Mouse (Mus musculus): Measurements from ENCODE around the gene Dnajb12.

Gene Dnajb12

DNA sequence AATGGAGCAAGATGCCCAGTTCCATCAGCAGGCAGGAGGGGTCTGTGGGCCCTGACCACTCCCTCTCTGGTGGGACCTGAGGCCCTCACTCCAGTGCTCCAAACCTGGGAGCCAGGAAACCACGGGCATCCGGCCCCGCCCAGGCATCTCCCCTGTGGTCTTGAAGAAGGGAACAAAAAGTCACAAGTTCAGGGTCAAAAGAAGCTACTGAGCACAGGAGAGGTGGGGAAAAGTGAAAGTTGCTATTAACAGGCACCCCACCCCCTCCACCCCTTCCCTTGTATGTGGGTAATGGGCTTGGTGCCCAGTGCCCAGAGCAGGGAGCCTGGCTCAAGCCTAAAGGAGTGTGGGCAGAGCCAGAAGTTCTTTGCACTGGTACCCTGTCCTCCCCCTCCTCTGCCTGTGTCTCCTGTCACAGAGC, 17.6 kb downstream of the Dnajb12 start:
- DNase-seq (ENCODE audit: low spot score): no peak

DNA sequence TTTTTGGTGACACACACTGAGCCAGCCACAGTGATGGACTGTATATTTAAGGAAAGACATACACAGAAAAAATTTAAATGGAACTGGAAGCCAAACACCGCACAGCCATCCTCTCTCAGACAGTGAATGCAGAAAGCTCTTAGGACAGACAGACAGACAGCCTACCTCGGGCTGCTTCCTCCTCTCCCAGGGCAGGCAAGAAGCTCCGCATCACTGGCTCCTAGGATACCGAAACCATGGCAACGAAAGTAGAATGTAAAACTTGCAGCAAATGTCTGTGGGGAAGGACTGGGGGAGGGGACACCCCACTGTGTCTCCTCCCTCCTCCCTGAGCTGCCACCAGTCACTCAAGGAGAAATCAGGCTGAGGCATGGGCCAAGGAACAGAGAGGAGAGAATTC, 18.2 kb downstream of the Dnajb12 start:
- DNase-seq (ENCODE audit: low spot score): peak; percentile 89

DNA sequence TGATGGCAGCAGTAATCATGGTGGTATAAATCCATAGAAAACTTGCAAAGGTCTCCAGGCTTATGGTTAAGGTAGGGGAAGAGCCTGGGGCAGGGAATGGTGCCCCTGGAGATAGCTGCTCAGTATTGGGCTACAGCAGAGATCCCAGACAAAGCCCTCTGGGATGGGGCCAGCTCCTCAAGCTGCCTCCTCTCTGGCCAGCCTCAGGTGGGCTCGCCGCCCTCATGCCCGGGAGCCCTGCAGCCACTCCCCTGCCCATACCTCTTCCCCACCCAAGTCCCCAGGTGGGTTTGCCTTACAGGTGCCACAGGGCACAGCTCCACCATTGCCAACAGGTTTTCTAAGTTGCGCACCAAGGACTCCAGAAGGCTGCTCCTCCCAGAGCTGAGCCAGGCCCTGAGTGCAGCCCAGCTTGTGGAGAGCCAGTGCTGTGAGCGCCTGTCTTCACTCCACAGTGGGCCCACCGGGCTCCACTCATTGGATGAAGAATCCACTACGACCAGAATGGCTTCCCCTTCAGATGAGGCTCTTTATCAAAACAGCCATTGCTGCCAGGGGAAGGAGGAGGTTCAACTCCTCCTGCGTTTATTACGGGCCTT, 18.9 kb downstream of the Dnajb12 start:
- no peak for DNase-seq (ENCODE audit: low spot score)

DNA sequence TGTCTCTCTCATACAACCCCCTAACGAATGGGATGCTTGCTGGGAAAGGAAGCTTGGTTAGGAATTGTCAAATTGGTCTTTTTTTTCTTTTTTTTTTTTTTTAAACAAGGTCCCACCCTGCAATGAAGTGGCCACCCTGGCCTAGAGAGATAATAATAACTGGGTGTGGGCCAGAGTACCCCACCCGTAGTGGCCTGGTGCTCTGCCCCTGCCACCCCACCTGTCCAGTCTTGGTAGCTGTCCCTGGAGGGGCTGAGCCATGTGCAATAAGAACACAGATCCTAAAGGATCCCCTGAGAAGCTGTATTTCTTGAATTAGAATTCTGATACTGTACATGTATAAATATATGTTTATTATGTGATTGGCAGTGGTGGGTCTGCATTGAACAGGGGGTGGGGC, 19.6 kb downstream of the Dnajb12 start:
- DNase-seq (ENCODE audit: low spot score): no peak

DNA sequence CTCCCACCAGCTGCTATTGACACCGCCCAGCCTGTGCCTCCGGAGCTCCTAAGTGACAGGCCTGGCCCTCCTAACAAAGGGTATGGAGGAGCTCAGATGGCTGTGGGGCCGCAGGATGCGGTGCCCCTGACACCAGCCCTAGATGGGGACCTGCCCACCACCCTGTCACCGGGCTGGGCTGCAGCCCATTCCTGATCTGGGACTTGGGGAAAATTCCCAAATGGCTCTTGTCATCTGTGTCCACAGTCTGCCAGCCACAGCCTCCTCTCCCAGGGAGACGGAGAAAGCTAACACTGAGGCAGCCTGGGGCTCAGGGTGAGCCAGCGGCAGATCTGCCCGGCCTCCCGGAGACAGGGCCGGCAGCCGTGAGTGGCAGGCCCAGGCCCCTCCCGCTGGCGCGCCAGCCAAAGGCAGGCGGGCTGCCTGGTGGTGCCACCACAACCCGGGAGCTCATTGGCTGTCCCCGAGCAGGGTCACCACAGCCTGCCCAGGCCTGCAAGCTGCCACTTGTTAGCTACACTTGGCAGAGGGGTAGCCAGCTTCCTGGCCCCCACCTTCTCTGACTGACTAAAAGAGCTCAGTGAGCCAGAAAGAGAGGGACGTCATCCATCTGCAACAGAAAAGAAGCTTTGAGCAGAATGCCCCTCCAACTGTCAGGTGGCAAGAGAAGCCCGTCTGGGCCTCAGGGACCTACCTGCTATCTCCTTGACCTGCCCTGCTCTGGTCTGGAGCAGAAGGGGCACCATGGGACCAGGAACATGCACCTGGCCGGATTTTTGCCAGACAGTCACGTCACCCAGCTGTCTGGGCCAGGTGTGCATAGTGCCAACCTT, 20.2 kb downstream of the Dnajb12 start:
- peak; percentile 91 for DNase-seq (ENCODE audit: low spot score)

DNA sequence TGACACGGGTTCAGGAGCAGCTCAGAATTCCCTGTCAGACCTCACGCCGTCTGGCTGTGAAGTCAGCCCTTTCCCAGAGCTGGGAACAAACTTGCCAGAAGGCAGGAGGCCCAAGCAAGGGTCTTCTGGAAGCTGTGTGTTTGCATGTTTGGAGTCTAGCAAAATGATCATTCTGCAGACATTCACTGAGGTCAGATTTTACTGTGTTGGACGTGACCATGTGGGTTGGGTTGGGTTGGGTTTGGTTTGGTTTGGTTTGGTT, 20.7 kb downstream of the Dnajb12 start:
- DNase-seq (ENCODE audit: low spot score): no peak

DNA sequence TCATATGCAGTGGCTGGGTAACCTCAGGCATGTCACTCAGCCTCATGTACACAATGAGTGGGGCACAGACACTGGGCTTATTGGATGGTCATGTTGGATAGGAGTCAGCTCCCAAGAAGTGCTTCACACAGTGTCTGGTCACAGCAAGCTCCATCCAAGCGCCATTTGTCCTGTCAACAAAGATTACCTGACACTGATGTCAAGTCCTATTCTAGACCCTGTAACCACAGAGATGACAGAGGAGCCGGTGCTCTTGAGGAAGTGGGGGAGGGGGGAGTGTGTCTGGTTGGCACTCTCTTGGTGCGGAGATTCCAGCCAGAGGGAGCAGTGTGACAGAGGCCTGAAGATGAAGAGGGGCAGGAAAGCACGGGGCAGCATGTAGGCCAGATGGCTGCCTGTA, 21.6 kb downstream of the Dnajb12 start:
- no peak for DNase-seq (ENCODE audit: low spot score)

DNA sequence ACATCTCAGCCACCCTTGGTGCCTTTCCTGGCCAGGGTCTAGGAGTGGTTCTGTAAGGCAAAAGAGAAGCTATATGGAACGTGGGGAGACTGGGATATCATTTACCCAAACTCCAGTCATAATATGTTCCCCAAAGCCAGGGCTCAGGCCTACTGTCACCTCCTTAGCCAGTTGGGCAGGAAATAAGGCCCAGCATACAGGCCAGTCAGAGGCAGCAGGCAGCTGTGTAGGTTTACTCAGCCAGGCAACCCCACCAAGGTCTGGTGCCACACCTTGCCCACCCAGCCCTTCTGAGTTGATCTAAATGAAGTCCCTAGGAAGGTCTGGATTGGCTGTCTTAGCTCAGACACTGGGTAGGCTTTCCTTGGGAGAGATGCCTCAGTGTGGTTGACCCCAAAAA, 22.1 kb downstream of the Dnajb12 start:
- DNase-seq (ENCODE audit: low spot score): no peak

DNA sequence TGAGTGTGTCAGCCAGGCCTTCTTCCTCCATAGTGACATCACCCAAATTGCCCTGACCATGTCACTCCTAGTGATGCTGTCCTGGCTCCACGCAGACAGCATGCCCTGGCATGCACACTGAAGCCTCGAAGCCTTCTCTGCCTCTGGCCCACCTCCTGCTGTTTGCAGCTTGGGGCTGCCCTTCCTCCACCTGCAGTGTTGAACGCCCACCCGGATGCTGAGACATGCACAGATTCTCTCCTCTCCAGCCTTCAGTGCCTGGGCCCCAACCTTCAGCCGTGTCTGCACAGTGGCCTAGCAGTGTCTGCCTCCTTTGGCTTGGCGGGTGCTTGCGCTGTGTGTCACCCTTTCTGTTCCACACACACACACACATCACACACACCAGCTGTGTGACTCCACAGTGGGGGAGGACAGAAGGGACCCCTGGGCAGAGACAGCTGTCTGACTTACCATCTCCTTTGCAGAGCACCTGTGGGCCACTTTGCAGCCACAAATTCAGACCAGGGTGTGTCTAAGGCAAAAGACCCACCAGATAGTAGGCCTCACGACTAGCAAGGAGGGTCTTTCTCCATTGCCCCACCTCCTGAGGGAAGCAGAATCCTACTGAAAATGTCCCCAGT, 22.7 kb downstream of the Dnajb12 start:
- no peak for DNase-seq (ENCODE audit: low spot score)

DNA sequence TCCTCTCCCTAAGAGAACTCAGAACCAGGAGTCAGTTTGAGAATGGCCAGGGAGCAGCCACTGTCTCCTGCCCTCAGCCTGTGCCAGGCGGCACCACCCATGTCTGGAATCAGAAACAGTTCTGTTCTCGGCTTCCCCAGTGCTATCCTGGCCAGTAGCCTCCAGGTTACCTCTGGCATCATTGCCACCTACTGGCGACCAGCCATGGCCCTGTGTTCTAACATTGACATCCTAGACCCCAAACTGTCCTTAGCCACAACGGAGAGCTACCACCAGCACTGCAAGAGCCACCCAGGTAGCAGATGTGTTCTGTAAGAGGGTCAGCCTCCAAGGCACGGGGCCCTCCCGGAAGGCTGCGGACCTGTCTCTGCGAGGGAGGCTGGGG, 23.2 kb downstream of the Dnajb12 start:
- DNase-seq (ENCODE audit: low spot score): no peak

DNA sequence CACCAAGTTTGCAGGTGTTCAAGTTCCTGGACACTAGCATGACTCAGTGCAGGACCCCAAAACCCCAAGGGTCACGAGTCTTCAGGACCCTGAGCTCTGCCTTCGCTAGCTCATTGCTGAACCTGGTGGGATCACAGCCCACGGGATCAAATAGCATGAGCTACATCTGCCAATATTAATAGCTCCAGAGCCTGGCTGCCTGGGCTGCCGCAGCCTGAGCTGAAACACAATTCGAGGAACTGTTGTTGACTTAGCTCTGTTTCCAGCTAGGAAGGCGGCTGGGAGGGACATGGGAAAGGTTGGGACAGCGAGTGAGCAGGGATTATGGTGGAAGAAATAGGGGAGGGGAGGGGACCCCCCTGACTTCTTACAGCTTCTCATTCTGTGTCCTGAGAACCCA, 23.8 kb downstream of the Dnajb12 start:
- DNase-seq (ENCODE audit: low spot score): no peak

DNA sequence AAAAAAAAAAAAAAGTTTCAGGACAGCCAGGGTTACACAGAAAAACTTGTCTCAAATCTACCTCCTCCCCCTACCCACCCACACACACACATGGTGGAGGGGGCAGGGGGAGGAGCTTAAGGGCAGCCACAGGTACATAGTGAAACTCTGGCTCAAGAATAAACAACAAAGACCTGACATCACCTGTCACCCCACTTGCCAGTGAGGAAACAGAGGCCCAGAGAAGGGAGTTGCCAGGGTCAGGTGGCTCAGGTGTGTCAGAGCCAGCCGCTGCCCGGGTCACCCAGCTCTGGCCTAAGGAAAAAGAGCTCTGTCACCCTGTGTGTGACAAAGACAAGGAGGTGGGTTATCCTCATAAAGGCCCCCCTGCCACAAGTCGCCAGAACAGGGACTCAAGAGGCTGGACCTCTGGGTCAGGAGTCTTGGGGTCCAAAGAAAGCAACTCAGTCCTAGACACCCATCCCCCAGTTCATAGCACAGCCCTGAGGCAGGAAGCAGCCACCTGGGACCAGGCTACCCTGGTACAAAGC, 27.8 kb downstream of the Dnajb12 start:
- no peak for DNase-seq (ENCODE audit: low spot score)

DNA sequence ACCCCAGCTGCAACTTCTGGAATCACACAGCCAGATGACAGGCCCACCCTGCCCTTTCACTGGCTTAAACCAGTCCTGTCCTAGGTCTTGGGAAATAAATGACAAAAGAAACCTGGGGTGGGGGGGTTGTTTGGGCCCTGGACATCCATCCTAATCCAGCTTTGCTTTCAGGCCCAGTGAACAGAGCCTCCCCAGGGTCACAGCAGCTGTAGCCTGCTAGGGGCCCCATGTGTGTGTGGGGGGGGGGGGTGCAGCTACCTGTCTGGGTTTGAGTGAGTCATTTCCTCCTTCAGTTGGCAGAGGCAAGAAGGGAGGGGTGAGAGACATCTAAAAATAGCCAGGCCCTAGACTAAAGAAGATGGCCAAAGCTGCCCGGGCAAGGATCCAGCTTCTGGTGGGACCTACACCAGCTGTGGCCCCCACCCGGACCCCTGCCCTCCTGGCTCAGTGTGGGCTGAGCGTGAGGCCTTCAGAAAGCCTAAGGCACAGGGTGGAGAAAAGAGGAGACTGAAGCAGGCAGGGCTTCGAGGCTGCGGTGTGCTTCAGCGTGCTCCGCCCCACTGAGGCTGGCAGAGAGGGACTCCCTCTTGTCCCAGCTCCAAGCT, 28.4 kb downstream of the Dnajb12 start:
- DNase-seq (ENCODE audit: low spot score): no peak

DNA sequence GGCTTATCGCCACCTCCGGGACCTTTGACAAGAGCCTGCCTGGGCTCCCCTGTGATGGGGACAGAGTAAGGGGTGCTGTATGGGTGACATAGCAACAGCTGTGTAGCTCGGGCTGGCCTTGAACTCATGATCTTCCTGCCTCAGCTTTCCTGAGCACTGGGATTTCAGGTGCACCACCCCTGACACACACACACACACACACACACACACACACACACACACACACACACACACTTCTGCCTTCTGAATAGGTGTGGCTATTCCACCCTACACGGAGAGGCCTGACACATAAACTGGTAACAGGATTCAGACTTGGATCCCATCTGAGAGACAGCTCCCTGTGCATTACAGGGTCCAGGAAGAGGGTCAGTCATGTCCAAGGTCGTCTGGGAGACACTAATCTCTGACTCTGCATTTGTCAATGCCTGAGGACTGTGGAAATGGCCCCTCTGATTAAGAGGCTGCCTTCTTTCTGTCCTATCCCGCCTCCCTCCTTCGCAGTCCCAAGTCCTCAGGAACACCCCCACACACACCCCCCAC, 29.5 kb downstream of the Dnajb12 start:
- DNase-seq (ENCODE audit: low spot score): no peak

DNA sequence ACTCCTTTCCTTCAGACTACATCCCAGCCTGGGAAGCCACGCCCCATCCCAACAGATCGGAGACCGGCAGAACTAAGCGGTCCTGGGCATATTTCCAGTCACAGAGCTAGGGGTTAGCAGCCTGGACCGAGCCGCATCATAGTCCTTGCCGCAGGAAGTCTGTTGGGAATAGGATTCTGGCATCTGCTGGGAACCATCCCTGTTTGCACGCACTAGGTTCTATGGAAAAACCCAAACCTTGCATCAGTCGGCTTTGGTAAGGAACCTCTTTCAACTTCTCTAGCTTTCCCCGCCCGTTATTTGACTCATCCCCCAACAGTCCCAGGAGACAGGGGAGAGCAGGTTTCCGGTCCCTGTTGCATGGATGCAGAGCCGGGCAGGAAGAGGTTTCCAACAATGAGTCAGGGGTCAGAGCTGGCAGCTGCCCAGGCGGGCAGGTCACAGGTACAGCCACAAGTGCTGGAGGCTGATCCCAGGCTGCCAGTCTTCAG, 30.0 kb downstream of the Dnajb12 start:
- DNase-seq (ENCODE audit: low spot score): peak; percentile 69

DNA sequence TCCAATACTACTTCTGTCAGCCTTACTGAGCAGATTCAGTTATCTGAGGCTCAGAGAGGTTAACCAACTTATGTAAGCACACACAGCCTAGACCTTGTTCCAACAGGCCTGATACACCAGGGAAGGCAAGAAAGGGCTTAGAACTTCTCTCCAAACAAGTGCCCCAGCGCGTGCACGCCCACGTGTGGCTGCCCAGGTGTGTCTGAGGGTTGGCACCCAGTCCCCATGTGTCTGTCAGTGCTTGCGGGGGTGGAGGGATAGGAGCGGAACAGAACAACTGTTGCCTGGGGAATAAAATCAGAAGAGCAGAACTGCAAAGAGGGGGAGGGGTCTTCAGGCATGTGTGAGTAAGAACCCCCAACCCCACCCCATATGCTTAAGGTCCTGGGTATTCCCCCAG, 31.7 kb downstream of the Dnajb12 start:
- no peak for DNase-seq (ENCODE audit: low spot score)

DNA sequence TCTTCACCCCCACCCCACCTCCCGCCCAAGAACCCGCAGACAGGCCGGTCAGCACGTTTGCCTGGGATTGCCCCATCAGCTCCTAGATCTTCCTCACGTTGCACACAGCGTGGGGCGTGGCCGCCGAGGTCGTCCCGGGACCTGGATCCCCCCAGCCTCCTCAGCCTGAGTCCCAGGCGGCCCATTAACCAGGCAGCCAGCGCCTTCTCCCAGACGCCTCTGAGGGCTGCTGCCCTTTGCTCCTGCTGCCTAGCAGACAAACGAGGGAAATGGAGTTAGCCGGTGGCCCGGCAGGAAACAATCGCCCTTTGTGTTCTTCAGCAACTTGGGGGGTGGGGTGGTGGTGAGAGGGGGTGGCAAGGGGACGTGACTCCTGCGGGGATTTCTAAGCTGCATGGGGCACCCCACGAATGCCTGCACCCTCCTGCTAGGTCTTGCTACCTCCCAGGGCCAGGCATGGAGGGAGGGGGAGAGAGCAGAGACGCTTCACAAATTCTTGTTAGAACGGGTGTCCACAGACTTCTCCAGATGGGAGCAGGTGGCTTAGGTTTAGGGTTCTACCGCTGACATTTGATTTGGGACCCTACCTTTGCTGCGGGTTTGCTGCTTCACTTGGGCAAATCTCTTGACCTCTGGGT, 32.3 kb downstream of the Dnajb12 start:
- DNase-seq (ENCODE audit: low spot score): peak; percentile 78

DNA sequence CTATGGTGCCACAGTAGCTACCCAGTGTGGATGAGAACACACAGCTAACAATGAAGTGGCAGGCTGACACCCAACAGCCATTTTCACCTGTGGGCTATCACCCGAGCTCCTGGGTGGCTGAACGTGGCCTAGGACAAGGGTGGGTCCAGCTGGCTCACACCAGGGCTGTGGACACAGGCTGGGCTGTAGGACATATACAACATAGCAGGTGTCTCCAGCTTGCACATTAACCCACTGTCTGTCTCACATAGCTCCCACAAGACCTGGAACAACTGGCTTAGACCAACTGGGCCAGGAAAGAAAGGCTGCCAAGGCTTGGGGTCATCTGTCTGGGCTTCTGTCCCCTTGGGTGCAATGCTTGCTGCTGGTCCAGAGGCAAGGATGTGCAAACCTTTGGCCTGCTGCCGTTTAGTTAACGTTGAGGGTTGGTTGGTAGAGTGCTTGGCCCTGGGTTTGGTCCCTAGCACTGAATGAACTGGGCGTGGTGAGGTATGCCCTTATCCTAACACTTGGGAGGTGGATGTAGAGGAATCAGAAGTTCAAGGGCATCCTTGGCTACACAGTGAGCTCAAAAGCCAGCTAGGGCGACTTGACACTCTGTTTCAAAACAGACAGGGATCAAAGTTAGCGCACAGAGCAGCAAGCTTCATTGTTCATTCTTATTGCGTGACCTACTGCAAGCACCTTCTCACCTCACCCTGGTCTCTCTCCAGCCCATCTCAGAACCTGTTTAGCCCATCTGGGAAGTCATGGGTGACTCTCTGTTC, 36.0 kb downstream of the Dnajb12 start:
- DNase-seq (ENCODE audit: low spot score): no peak

DNA sequence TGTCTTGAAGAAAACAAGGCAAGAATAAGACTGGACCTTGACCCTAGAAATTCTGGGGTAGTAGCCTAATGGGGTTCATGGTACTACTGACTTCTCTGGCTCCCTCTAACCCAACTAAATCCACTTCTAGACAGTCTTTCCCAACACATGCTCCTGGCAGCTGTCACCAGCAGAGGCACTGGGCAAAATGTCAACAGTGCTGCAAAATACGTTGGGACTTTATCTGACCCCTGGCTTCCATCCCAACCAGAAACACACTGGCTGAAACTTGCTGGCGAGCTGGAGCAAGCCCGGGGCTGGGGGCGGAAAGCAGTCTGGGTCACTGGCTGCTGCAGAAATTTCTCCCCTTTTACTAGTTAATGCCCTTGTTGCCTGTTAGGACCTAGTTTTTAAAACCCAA, 36.8 kb downstream of the Dnajb12 start:
- no peak for DNase-seq (ENCODE audit: low spot score)

DNA sequence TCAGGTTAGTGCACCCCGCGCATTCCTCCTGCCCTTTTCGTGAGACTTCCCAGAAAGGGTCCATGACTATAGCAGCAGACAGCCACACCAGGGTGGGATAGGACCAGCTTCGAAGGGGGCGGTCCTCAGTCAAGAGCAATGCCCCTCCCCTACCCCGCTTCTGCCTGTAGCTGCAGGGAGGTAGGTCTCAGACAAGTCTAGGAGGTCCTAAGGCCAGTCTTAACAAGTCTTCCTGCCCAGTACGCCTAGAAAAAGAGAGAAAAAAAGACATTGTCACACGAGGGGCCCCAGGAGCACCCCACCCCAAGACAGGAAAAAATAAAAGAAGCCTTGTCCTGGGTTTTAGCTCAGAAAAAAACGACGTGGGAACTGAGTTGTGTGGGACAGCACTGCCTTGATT, 37.3 kb downstream of the Dnajb12 start:
- peak; percentile 90 for DNase-seq (ENCODE audit: low spot score)

DNA sequence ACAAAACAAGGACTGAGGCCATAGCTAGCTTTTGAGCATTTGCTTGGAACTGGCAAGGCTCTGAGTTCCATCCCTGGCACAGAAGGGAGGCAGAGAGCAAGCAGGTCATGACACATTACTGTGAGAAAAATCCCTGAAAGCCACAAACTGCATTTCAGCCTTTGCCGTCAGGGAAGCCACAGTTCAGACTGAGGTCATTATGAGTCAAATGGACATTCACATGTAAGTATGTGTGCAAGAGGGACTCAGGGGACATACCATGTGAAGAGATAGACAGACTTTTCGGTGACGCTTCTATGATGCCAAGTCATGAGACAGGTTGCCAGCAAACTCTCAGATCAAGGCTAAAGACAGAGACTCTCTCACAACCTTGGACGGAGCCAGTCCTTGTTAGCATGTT, 38.8 kb downstream of the Dnajb12 start:
- no peak for DNase-seq (ENCODE audit: low spot score)

Data from embryo, embryonic 10.5 days (tissue).